Mouse (Mus musculus): ENCODE data around the gene Zscan26. TPM values are rescaled to one million over a fixed set of nuclear protein-coding genes. Genes with fewer than 3 reads are reported as not detected.

Gene Zscan26
- polyA plus RNA-seq, 1 experiment from 2014 or later = 22.9 TPM

DNA sequence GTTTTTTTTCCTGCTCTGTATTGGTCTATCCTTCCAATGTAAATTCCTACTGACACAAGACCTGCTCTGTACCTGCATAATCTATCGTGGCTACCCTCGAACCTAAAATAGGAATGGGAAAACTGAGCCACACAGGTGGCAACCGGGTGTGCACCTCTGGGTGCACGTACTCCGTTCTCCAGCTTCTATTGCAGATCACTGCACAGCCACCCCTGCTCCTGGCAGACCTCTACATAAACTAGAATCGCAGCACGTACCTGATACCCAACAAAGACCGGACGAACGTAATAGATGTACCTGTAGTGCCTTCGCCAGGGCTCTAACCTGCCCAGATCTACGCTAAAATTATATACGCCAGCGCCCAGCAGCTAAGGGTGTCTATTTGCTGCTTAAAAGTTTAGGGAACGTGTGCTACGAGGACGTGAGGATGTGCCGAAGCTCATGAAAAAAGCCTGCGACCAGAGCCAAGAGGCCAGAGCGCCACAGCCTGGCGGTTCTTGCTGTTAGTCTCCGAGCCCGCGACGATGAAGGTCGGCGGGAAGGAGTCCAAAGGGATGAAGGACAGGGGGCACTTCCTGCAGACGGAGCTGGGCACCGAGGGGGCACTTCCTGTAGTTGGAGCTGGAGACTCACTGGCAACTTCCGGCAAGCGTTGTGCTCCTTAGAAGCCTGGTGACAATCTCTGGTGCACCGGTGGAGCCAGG is 12.9 kb downstream of the Zscan26 start, which contains the start of gene Pgbd1:
Gene Pgbd1 (minus strand): TSS at position 556 of the 704 bp plus-strand sequence.
- peaks cover 24% of the 10 kb centered on the region for H3K36me3 ChIP-seq (ENCODE audit: insufficient read depth, low read length)
- peak within 1 kb of the TSS; percentile 82 for H3K9ac ChIP-seq (replicated peaks; ENCODE audit: low read length)
- peak within 1 kb of the TSS; percentile 88 for H3K27ac ChIP-seq (ENCODE audit: low read length)
- H3K4me1 ChIP-seq (ENCODE audit: insufficient read depth, low read length) = peaks cover 4% of the 10 kb centered on the region; the same call in 1 of the 2 replicates
- H3K9me3 ChIP-seq (ENCODE audit: low read length) = no peaks in the 10 kb centered on the region
- under 1% methylated on average over 32 of the region's 32 CpGs for WGBS
- peak; percentile 95 for ATAC-seq (ENCODE audit: low FRiP score, low TSS enrichment)
- H3K4me3 ChIP-seq (ENCODE audit: low read length) = peak within 1 kb of the TSS; percentile 63
- peak within 1 kb of the TSS; percentile 61 for H3K4me2 ChIP-seq (replicated peaks; ENCODE audit: low read depth, low read length)
- H3K27me3 ChIP-seq (ENCODE audit: insufficient read depth, low read length) = no peaks in the 10 kb centered on the region

DNA sequence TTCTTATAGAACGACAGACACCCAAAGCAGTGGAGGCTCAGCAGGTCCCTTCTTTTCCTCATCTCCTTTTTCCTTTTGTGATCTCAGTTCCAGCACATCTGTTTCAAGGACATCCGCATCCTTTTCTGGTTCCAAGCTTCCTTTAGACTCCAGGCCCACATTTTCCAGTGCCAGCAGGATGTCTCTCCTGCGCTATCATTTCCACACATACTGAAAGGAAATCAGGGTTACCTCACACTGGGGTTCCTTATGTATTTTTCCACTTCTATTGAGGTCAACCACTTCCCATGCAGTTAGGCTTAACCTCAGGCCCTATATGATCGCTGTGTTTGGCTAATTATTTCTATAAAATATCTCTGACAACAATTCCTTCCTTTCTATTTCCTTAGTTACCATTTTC is 18.1 kb downstream of the Zscan26 start:
- no peak overlapping the region for H3K27ac ChIP-seq (ENCODE audit: low read length)
- H3K4me1 ChIP-seq (ENCODE audit: insufficient read depth, low read length) = peaks cover 4% of the 10 kb centered on the region; the same call in 1 of the 2 replicates
- H3K9ac ChIP-seq (replicated peaks; ENCODE audit: low read length) = no peak overlapping the region
- WGBS = 78% methylated on average over 4 of the region's 4 CpGs
- H3K27me3 ChIP-seq (ENCODE audit: insufficient read depth, low read length) = no peaks in the 10 kb centered on the region
- H3K4me3 ChIP-seq (ENCODE audit: low read length) = no peak overlapping the region
- ATAC-seq (ENCODE audit: low FRiP score, low TSS enrichment) = no peak
- no peak overlapping the region for H3K4me2 ChIP-seq (replicated peaks; ENCODE audit: low read depth, low read length)
- H3K9me3 ChIP-seq (ENCODE audit: low read length) = no peaks in the 10 kb centered on the region
- H3K36me3 ChIP-seq (ENCODE audit: insufficient read depth, low read length) = no peaks in the 10 kb centered on the region

DNA sequence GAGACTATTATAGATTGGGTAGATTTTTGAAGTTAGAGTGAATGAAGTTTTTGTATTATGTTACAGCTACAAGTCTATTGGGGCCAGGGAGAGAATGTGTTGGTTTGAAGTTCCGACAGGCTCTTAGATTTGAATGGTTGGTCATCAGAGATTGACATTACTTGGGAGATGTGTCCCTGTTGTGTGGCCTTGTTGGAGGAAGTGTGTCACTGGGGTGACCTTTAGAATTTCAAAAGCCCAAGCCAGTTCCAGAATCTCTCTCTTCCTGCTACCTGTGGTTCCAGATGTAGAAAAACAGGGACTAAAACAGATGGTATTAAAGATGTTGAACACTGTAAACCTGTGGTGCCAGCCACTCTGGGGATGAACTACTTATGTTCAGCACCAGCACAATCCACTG is 25.9 kb downstream of the Zscan26 start:
- H3K4me1 ChIP-seq (ENCODE audit: insufficient read depth, low read length) = no peaks in the 10 kb centered on the region

DNA sequence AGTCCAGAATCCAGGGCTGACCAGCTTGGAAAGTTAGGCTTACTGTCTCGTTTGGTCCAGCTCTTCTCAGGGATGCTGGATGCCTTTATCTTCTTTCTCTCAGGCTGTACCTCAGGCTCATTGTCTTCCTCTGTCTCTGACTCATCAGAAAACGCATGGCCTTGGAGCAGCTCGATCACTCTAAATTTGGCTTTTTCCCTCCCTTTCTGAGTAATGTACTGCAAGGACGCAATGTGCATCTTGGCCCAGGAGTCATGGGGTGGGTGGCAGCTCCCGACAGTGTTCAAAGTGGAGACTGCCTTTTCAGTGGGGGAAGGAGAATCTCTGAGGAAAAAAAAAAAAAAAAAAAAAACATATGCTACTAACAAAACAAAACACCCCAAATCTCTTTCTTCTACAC is 30.2 kb downstream of the Zscan26 start:
- Histone ChIP-seq H3K27ac (ENCODE audit: low read length) (no peak overlapping the region), H3K9me3 (ENCODE audit: low read length) (no peaks in the 10 kb centered on the region), H3K36me3 (ENCODE audit: insufficient read depth, low read length) (no peaks in the 10 kb centered on the region), H3K4me1 (ENCODE audit: insufficient read depth, low read length) (no peaks in the 10 kb centered on the region), H3K9ac (replicated peaks; ENCODE audit: low read length) (no peak overlapping the region), H3K4me2 (replicated peaks; ENCODE audit: low read depth, low read length) (no peak overlapping the region), H3K27me3 (ENCODE audit: insufficient read depth, low read length) (no peaks in the 10 kb centered on the region), H3K4me3 (ENCODE audit: low read length) (no peak overlapping the region)
- 75% methylated on average over 5 of the region's 5 CpGs for WGBS
- no peak for ATAC-seq (ENCODE audit: low FRiP score, low TSS enrichment)

More for the DNA sequence above, 25.9 kb downstream of the Zscan26 start:
- ATAC-seq (ENCODE audit: low FRiP score, low TSS enrichment) = no peak
- 94% methylated on average over 1 of the region's 1 CpGs for WGBS
- Histone ChIP-seq H3K9me3 (ENCODE audit: low read length) (no peaks in the 10 kb centered on the region), H3K4me3 (ENCODE audit: low read length) (no peak overlapping the region), H3K27me3 (ENCODE audit: insufficient read depth, low read length) (no peaks in the 10 kb centered on the region), H3K4me2 (replicated peaks; ENCODE audit: low read depth, low read length) (no peak overlapping the region), H3K9ac (replicated peaks; ENCODE audit: low read length) (no peak overlapping the region), H3K36me3 (ENCODE audit: insufficient read depth, low read length) (no peaks in the 10 kb centered on the region), H3K27ac (ENCODE audit: low read length) (no peak overlapping the region)

DNA sequence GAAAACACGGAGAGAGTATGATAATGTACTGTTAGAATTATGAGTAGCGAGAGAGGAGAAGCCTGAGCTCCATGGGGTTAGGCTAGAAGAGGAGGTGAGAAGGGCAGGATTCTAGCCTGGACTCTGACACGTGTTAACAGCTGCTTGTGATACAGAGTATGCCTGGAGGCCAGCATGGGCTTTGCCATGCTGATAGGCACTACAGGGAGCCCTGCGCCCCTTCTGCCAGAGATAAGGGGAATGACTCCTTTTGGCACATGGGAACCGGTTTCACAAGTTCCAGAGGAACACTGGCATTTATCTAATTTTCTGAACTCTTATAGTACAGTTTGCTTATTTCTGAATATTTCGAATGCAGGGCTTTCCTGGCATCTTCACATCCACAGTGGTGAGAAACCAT is 34.7 kb downstream of the Zscan26 start:
- H3K4me3 ChIP-seq (ENCODE audit: low read length) = no peak overlapping the region
- no peak overlapping the region for H3K9ac ChIP-seq (replicated peaks; ENCODE audit: low read length)
- H3K4me1 ChIP-seq (ENCODE audit: insufficient read depth, low read length) = no peaks in the 10 kb centered on the region
- no peak overlapping the region for H3K4me2 ChIP-seq (replicated peaks; ENCODE audit: low read depth, low read length)
- no peaks in the 10 kb centered on the region for H3K36me3 ChIP-seq (ENCODE audit: insufficient read depth, low read length)
- H3K27ac ChIP-seq (ENCODE audit: low read length) = no peak overlapping the region
- no peaks in the 10 kb centered on the region for H3K27me3 ChIP-seq (ENCODE audit: insufficient read depth, low read length)
- ATAC-seq (ENCODE audit: low FRiP score, low TSS enrichment) = no peak
- H3K9me3 ChIP-seq (ENCODE audit: low read length) = no peaks in the 10 kb centered on the region
- 66% methylated on average over 6 of the region's 6 CpGs for WGBS

DNA sequence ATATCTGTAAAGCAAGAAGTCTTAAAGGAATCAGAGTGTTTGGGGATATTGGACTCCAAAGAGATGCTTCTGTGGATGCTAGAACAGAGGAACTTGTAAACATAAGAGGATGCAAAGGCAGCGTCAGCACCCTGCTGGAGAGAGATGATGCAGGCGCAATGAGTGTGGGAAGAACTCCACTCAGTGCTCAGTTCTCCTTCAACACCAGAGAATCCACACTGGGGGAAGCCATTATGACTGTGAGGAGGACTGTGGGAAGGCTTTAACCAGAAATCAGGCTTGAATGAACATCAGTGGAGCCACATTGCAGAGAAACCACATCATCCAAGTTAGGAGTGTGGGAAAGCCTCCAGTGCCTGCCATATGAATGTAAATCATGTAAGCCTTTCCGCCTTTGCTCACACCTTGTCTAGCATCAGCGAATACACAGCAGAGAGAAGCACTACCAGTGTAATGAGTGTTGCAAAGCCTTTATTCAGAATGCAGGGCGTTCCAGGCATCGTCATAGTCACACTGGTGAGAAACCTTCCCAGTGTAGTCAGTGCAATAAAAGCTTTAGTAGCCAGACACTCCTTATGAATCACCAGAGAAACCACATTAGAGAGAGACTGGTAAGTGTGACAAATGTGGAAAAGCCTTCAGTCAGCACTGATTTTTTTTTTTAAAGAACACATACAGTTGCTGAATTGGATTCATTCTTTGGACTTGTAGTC is 36.1 kb downstream of the Zscan26 start:
- Histone ChIP-seq H3K9me3 (ENCODE audit: low read length) (no peaks in the 10 kb centered on the region), H3K4me1 (ENCODE audit: insufficient read depth, low read length) (no peaks in the 10 kb centered on the region), H3K36me3 (ENCODE audit: insufficient read depth, low read length) (no peaks in the 10 kb centered on the region), H3K4me3 (ENCODE audit: low read length) (no peak overlapping the region), H3K4me2 (replicated peaks; ENCODE audit: low read depth, low read length) (no peak overlapping the region), H3K9ac (replicated peaks; ENCODE audit: low read length) (no peak overlapping the region), H3K27ac (ENCODE audit: low read length) (no peak overlapping the region), H3K27me3 (ENCODE audit: insufficient read depth, low read length) (no peaks in the 10 kb centered on the region)
- no peak for ATAC-seq (ENCODE audit: low FRiP score, low TSS enrichment)
- 57% methylated on average over 6 of the region's 6 CpGs for WGBS

DNA sequence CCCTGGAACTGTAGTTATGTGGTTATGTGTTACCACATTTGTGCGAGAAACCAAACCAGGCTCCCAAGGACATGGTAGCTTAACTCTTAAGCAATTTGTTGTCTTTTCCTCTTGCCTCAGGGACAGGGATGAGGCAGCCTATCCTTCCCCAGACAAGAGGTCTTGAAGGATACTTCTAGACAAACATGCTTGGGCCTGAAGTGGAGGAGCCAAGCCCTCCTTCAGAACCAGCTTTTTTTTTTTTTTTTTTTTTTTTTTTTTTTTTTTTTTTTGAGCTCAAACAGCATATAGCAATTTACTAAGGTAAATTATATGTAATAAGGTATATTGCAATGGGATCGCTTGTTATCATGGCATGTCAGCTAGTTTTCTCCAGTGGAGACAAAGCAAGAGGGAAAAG is 37.8 kb downstream of the Zscan26 start:
- ATAC-seq (ENCODE audit: low FRiP score, low TSS enrichment) = no peak
- Histone ChIP-seq H3K9ac (replicated peaks; ENCODE audit: low read length) (no peak overlapping the region), H3K4me2 (replicated peaks; ENCODE audit: low read depth, low read length) (no peak overlapping the region), H3K27ac (ENCODE audit: low read length) (no peak overlapping the region), H3K4me1 (ENCODE audit: insufficient read depth, low read length) (no peaks in the 10 kb centered on the region), H3K9me3 (ENCODE audit: low read length) (no peaks in the 10 kb centered on the region), H3K27me3 (ENCODE audit: insufficient read depth, low read length) (no peaks in the 10 kb centered on the region), H3K36me3 (ENCODE audit: insufficient read depth, low read length) (no peaks in the 10 kb centered on the region), H3K4me3 (ENCODE audit: low read length) (no peak overlapping the region)
- 91% methylated on average over 2 of the region's 2 CpGs for WGBS

DNA sequence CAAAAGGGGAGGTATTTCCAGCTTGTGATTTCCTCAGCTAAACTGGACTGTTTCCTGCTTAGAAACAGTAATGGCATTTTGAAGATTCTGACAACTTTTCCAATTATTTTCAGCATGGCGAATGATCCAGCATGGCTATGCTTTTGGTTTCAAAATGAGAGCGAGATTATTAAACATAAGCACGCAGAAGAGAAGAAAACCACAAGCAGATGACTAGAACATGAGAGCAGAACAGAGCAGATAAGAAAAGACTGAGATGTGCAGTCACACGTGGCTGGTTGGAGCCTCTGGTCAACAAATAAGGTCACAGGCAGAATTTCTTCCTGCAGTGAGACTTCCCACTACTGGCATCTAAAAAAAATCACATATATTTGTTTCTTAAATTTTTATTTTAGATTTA is 38.3 kb downstream of the Zscan26 start:
- no peaks in the 10 kb centered on the region for H3K27me3 ChIP-seq (ENCODE audit: insufficient read depth, low read length)
- no peak overlapping the region for H3K9ac ChIP-seq (replicated peaks; ENCODE audit: low read length)
- no peak overlapping the region for H3K4me2 ChIP-seq (replicated peaks; ENCODE audit: low read depth, low read length)
- H3K36me3 ChIP-seq (ENCODE audit: insufficient read depth, low read length) = no peaks in the 10 kb centered on the region
- no peak overlapping the region for H3K27ac ChIP-seq (ENCODE audit: low read length)
- no peak overlapping the region for H3K4me3 ChIP-seq (ENCODE audit: low read length)
- no peaks in the 10 kb centered on the region for H3K9me3 ChIP-seq (ENCODE audit: low read length)
- ATAC-seq (ENCODE audit: low FRiP score, low TSS enrichment) = no peak
- H3K4me1 ChIP-seq (ENCODE audit: insufficient read depth, low read length) = no peaks in the 10 kb centered on the region
- WGBS = 81% methylated on average over 4 of the region's 4 CpGs

DNA sequence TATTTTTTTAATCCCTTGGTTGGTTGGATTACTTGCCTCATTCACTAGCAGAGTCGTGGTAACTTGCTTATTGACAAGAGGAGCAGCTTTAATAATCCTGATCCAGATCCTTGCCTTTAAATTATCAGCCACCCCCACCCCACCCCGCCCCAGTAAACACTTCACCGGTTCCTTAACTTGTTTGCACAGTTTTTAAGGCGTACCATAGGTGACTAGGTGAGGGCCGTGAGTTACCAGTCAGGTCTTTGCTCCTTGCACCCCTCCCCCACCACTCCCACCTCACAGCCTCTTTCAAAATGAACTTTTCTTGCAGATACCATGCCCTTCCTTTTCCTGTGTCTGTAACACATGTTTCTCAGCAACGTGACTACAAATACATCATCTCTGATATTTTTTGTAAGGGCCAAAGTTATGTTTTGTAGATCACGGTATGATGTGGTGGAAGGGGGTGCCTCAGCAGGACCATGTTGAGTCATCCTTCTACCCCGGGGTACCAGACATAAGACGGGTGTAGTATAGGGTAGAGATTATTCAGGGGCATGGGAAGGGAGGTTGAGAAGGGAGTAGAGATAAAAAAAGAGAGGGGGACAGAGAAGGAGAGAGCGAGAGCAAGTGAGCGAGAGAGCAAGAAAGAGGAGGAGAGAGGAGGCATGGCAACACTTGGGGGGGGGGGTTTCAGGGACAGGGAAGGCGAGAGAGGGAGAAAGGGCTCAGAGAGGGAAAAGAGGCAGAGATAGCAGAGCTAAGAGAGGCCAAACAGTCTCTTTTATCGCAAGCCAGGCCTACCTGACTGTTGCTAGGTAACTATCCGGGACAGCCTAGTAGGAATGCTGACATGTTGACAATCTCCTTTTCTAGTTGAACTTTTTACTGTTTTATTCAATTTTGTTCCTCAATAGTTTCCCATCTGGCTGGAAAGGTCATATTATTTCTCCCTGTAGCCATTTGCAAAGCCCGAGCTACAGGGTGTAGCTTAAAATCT is 39.0 kb downstream of the Zscan26 start:
- WGBS = 73% methylated on average over 14 of the region's 15 CpGs
- no peak for ATAC-seq (ENCODE audit: low FRiP score, low TSS enrichment)
- H3K9me3 ChIP-seq (ENCODE audit: low read length) = no peaks in the 10 kb centered on the region
- no peak overlapping the region for H3K4me2 ChIP-seq (replicated peaks; ENCODE audit: low read depth, low read length)
- no peak overlapping the region for H3K9ac ChIP-seq (replicated peaks; ENCODE audit: low read length)
- H3K36me3 ChIP-seq (ENCODE audit: insufficient read depth, low read length) = no peaks in the 10 kb centered on the region
- no peak overlapping the region for H3K27ac ChIP-seq (ENCODE audit: low read length)
- no peak overlapping the region for H3K4me3 ChIP-seq (ENCODE audit: low read length)
- H3K27me3 ChIP-seq (ENCODE audit: insufficient read depth, low read length) = no peaks in the 10 kb centered on the region
- H3K4me1 ChIP-seq (ENCODE audit: insufficient read depth, low read length) = no peaks in the 10 kb centered on the region

All from kidney, embryonic 16.5 days (tissue).